Mouse (Mus musculus) G1E (cell line): ENCODE data around the gene Brd7.

Experiments
- CTCF ChIP-seq: IDR thresholded peaks from 2 replicates; pipeline ENCODE4 v1.5.1; 2012; ENCODE audit warnings: low read depth, low read length, inconsistent platforms, mixed read lengths
- GATA1 ChIP-seq: IDR thresholded peaks from 2 replicates; pipeline ENCODE4 v1.6.1; 2012; ENCODE audit warnings: borderline replicate concordance, low read length, inconsistent platforms, mixed read lengths
- GATA2 ChIP-seq: IDR thresholded peaks from 2 replicates; pipeline ENCODE4 v1.6.1; 2012; ENCODE audit warnings: low read depth, low read length, inconsistent platforms, borderline replicate concordance
- POLR2AphosphoS5 ChIP-seq: IDR thresholded peaks from 2 replicates; pipeline ENCODE4 v1.6.1; 2012; ENCODE audit warnings: low read depth, low read length, inconsistent platforms; ENCODE audit not compliant: insufficient replicate concordance
- TAL1 ChIP-seq: conservative IDR thresholded peaks from 2 replicates; pipeline ENCODE4 v1.6.1; 2012; ENCODE audit warnings: low read depth, low read length, inconsistent platforms, mixed read lengths

DNA sequence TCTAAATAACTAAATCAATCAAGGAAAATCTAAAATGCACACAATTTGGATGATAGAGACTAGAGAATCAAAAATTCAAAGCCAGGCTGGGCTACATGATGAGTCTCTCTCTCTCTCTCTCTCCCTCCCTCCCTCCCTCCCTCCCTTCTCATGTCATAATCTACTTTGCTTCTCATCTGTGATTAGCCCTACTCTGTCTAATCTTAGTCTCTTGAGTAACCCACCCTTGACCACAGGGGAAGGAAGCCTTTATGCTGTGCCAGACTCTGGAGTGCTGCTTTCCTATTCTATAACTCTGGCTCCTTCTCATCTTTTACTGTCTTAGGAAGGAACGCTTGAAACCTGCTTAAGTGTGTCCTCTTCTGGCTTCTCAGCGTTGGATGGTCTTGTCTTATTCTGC lies 9.5 kb upstream of the Brd7 start:
- TF ChIP-seq CTCF: no peak
- TF ChIP-seq TAL1: no peak
- no peak for TF ChIP-seq GATA1
- TF ChIP-seq GATA2: no peak
- TF ChIP-seq POLR2AphosphoS5: no peak
